Mouse (Mus musculus) R1 (cell line): ENCODE results near the gene 3110040M04Rik.

Source experiments
- DNase-seq: peaks from one replicate; pipeline ENCODE4 v3.0.0-alpha.2; 2018; ENCODE audit warnings: low read depth, low spot score

3110040M04Rik gene

DNA sequence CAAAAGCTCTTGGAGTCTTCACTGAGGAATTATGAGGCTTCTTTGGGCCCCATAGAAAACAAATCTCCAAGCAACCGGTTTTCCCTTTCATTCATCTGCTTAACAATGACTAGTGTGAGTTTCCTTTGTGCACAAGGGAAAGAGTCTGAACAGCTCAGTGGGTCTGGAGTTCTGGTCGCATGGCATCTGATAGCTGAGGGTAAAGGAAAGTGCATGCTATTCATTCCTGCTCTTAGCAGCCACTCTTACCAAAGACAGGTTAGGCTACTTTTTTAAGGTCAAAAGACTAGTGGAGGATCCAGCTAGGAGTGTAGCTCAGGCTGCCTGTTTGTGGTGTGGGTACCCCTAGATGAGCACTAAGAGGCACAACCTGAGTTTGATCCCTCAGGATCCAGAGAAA is 31.7 kb downstream of the 3110040M04Rik start:
- peak; percentile 86 for DNase-seq

DNA sequence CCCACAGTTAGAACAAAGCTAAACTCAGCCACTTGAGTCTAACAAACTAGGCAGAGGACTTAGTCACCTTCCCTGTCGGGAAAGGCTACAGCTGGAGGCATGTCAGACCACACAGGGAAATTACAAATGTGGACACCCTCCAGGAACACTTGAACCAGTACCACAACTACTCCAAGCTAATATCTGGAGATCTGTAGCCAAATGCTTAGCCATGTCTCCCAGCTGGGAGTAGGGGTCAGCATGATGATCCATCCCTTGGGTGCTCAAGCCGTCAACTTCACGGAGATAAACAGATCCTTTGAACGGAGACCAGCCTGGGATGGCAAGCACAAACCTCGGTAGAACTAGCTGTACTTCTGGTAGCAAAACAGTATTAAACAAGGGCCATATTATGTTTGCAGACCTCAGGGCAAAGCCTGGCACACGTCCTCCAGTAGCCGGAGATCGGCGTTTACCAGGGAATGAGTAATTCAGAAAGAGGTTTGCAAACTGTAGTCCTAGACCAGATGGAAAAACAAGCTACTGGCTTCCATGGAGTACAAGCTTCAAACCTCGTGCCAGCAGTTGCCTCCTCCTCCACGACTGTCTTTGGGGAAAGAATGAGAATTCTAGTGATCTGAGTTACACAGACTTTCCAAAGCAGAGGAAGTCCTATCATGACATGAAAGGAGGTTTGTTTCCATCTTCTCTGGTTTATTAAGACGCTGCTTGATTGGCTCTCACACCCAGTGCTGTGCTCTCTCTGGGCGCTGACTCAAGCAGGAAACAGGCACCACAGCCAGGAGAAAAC is 32.4 kb downstream of the 3110040M04Rik start:
- no peak for DNase-seq

DNA sequence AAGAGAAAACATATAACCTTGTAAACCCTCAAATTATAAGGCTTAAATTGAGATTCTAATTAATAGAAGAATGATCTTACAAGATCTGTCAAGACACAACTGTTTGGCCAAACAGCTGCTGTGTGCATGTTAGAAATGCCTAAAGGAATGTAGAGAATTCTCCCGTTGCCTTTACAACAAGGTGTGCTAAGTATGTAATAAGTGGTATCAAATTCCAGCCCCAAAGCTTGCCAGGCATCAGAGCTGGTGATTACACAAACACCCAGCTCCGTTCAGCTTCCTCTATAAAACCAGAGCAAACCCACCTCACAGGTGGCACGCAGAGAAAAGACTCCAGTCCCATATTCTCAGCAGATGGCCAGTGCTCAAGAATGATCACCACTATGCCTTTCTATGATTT is 33.9 kb downstream of the 3110040M04Rik start:
- no peak for DNase-seq

DNA sequence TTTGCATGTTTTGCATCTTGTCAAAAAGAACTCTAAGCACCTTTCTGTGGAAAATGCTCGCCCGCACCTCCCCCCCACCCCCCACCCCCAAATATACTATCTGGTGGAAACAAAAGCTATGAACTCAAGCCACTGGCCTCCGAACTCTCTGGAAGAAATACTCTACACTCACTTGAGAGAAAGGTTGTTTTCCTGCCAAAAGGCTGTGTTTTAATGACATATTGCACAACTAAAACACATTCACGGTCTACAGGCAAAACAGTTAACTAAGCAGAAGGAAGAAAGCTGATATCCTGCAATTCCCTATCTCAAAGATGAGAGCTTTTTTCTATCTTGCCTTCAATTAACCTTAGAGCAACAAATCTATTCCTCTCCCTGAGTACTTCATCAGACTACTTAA is 39.4 kb downstream of the 3110040M04Rik start:
- DNase-seq = no peak

DNA sequence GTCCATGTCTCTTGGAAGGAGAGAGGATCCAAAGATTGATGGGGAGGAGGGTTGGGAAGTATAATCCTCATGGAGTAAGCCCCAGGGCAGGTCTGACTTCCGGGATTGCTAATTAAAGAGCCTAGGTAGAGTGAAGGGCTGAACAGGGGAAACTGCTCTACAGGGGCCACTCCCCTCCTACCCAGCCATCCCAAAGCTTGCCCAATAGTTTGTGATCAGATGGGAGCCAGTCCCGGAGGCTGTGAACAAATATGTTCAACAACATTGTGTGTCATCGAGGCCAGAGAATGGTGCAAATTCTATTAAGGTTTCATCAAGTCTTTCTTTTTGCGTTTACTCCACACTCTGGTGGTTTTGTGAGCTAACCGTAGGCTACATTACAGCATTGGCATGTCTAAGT is 40.1 kb downstream of the 3110040M04Rik start:
- no peak for DNase-seq

DNA sequence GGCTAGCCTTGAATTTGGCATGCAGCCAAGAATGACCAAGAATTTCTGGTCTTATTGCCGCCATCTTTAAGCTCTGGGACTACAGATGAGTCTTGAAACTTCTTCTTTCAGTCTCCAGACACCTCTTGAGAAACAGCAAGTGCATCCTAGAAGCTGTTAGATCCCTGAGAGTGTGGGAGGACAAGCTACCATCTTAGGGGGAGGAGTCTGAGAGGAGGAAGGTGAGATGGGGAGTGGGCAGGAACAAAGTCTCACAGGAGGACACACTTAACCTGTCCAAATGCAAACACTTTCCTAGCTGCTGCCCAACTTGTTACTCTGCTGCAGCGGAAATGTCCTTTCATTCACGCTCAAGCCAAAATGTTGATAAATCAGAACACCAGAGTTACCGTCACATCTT is 40.8 kb downstream of the 3110040M04Rik start:
- peak; percentile 76 for DNase-seq

DNA sequence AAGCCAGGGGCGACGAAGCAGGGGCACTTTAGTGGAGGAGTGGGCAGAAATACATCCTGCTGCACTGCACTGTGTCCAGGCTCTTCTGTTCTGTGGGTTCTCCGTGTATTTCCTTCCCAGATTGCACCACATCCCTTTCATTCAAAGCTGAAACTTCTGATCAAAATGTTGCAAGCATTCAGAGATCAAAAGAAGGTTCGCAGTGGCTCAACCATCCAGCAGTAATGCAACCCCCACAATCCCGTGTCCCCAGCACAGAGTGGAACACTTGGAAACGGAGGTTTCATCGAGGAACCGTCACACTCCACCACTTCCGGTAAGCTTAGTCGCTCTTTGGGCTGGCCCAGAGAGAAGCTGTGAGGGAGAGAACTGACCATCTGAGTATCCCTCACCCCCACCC is 41.2 kb downstream of the 3110040M04Rik start:
- DNase-seq = peak; percentile 27

DNA sequence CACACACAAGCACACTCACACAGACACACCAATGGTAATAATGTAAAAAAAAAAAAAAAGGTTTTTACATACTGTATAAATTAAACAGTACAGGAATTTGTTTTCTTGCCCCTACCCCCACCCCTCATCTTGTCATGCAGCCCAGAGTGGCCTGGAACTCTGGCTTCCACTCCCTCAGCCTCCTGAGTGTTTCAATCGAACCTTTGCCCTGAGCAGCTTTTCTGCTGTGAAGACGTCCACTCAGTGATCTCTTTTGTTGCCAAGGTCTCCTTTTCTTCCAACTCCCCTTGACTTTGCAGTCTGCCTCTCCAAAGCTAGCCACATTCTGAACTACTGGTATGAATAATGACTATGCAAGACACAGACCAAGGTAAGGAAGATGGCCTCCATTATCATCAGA is 41.9 kb downstream of the 3110040M04Rik start:
- no peak for DNase-seq

DNA sequence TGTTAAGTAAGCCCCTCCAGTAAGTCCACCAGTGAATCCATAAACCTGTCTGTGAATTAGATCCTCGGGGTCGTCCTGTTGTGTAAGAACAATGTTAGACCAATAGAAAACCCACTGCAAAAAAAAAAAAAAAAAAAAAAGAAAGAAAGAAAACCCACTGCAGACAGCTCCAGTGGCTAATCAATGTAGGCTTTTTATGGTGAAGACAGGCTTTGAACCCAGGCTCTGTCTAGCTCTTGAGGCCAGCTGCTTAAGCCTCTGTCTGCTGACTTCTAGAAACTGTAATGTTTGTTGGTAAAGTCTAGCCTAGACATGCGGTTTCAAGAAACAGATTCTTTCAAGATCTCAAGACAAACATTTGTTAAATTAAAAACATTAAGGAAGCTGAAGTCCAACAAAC is 46.2 kb downstream of the 3110040M04Rik start:
- no peak for DNase-seq

DNA sequence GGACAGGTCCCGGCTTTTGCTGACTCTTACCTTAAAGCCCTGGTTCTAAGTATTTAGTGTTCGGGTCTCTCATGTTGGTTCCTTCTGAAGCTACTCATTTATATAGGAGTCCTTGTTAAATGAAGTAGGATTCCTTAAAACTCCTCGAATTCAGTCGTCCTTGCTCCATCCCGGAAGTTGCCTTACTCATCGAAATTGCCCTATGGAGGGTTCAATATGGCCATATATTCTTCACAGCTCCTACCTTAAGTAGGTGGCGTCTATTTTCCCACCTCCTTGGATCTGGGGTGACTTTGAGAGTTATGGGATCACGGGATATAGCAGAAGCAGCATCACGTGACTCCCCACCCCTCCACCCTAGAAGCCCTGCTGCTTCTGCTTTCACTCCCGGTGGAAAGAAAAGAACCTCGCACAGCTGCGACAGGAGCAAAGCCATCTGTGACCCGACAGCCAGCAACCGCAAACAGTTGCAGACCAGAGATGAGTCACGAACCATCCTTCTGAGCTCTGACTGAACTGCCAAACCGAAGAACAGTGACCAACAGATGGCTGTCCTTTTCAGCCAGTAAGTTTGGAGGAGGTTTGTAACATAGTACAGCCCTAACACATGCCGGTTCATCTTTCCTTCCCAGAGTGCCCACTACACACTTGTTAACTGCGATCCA is 46.7 kb downstream of the 3110040M04Rik start:
- peak; percentile 59 for DNase-seq

DNA sequence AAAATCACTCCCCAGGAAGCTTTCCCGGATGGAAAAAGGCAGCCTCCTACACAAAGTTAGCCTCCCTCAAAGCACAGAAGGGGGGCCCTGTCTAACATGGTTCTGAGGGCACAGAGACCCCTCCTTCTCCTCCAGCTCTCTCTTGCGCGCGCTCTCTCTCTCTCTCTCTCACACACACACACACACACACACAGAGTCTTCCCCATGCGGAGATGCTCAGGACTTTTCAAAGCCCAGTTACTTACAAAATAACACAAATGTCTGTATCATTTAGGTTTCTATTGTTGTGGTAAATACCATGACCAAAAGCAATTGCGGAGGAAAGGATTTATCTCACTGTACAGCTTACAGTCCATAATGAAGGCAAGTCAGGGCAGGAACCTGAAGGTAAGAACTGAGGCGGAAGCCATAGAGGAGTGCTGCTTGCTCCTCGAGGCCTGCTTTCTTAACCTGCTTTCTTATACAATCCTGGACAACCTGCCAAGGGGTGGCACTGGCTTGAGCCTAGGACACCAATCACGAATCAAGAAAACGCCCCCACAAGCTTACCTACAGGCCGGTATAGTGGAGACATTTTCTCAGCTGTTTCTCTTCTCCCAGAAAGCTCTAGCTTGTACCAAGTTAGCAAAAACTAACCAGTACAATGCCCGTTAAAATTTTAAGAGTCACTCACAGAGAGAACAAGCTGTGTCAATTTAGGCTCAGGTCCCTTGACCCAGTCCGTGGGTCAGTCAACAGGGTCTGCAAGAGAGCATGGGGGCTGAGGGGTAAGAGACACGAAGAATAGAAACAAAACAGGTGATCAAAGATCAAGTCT is 47.5 kb downstream of the 3110040M04Rik start:
- DNase-seq = peak; percentile 42
